Mouse (Mus musculus): ENCODE measurements around the gene Eva1b. TPM values are rescaled to one million over a fixed set of nuclear protein-coding genes. Genes with fewer than 3 reads are reported as not detected.

Eva1b gene
- polyA plus RNA-seq (2014; fragmentation: Nextera tagmentation; extraction: Ambion mirVana), result 33.1 and 36.0 TPM in 2 replicates

DNA sequence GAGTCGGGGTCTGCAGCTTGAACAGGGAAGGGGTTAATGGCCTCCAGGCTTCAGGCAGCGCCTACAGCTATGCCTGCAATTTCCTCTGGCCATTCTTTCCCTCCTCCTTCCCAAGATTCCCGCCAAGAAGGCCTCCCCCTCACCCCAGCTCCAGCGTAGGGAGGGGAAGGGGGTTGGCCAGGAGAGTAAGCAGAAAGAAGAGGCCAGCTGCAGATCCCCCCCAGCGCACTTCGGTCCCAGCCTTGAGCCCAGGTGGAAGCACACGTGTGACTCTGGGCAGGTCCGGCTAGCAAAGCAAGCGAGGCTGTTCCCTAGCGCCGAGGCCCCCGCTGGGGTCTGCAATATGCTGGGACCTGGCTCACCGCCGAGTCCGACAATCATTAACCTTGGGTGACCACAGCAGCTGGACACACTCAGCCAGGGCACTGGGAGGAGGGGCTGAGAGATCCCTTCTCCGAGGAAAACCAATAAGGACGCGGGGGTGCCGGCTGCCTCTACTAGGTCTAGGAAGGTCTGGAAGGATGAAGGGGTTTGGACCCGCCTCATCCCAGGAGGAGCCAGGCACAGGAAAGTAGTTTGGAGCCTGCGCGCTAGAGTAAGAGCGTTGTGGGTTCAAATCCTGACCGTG, at the start of gene Eva1b:
TSS of gene Eva1b (plus strand) at position 212 of the 628 bp plus-strand sequence.
- Histone ChIP-seq H3K36me3 (ENCODE audit: control insufficient read depth, insufficient read depth, low read length) (no peaks in the 10 kb centered on the region), H3K9me3 (ENCODE audit: control insufficient read depth, low read length) (no peaks in the 10 kb centered on the region), H3K27me3 (ENCODE audit: control insufficient read depth, insufficient read depth, low read length) (peaks cover 25% of the 10 kb centered on the region), H3K4me1 (replicated peaks; ENCODE audit: control insufficient read depth, insufficient read depth, low read length) (peaks cover 12% of the 10 kb centered on the region), H3K27ac (ENCODE audit: low read depth, low read length) (peak within 1 kb of the TSS; percentile 47; the same call in 1 of the 2 replicates), H3K9ac (ENCODE audit: low read depth, low read length) (peak within 1 kb of the TSS; percentile 44), H3K4me2 (replicated peaks; ENCODE audit: low read depth, low read length) (peak within 1 kb of the TSS; percentile 73), H3K4me3 (ENCODE audit: low read depth, low read length) (peak within 1 kb of the TSS; percentile 41)
- ATAC-seq (ENCODE audit: low FRiP score), result peak; percentile 48; the same call in 1 of the 2 replicates
- DNase-seq (ENCODE audit: low spot score), result peak; percentile 64
- WGBS, result 1% methylated on average over 23 of the region's 24 CpGs

DNA sequence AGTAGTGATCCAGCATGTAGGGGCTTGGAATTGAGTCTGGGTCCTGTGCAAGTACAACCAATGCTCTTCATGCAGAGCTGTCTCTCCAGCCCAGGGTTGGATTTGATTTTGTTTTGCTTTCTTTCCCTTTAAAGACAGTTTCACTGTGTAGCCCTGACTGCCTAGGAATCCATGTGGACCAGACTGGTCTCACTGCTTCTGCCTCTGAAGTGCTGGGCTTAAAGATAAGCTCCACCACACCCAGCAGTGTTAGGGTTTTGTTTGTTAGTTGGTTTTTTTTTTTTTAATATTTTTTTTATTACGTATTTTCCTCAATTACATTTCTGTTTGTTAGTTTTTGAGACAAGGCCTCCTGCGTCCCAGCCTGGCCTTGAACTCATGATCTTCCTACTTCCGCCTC, 48.2 kb upstream of the Eva1b start:
- Histone ChIP-seq H3K4me1 (replicated peaks; ENCODE audit: control insufficient read depth, insufficient read depth, low read length) (no peaks in the 10 kb centered on the region), H3K4me2 (replicated peaks; ENCODE audit: low read depth, low read length) (no peak overlapping the region), H3K9me3 (ENCODE audit: control insufficient read depth, low read length) (no peaks in the 10 kb centered on the region), H3K36me3 (ENCODE audit: control insufficient read depth, insufficient read depth, low read length) (no peaks in the 10 kb centered on the region), H3K4me3 (ENCODE audit: low read depth, low read length) (no peak overlapping the region), H3K27ac (ENCODE audit: low read depth, low read length) (no peak overlapping the region), H3K9ac (ENCODE audit: low read depth, low read length) (no peak overlapping the region), H3K27me3 (ENCODE audit: control insufficient read depth, insufficient read depth, low read length) (no peaks in the 10 kb centered on the region)
- ATAC-seq (ENCODE audit: low FRiP score) (no peak), DNase-seq (ENCODE audit: low spot score) (no peak)
- 90% methylated on average over 3 of the region's 3 CpGs for WGBS

DNA sequence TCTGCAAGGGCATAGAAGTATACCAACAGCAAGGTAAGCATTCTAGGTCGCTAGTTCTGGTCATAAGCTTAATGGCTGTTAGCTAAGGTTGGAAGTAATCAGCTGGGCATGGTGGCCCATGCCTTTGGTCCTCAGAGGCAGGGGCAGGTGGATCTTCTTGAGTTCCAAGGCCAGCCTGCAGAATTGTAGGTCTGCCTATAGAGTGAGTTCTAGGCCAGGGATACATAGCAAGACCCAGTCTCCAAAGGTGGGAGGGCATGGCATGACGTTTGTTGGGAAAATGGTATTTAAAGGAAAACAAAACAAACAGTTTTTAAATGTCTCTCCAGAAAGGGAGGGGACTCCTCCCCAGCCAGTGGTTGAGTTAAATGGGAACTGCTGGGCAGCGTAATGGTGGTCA, 46.8 kb upstream of the Eva1b start:
- 85% methylated on average over 3 of the region's 3 CpGs for WGBS
- Histone ChIP-seq H3K4me2 (replicated peaks; ENCODE audit: low read depth, low read length) (no peak overlapping the region), H3K36me3 (ENCODE audit: control insufficient read depth, insufficient read depth, low read length) (no peaks in the 10 kb centered on the region), H3K27ac (ENCODE audit: low read depth, low read length) (no peak overlapping the region), H3K4me1 (replicated peaks; ENCODE audit: control insufficient read depth, insufficient read depth, low read length) (peaks cover 4% of the 10 kb centered on the region; the same call in 1 of the 2 replicates), H3K27me3 (ENCODE audit: control insufficient read depth, insufficient read depth, low read length) (no peaks in the 10 kb centered on the region), H3K4me3 (ENCODE audit: low read depth, low read length) (no peak overlapping the region), H3K9ac (ENCODE audit: low read depth, low read length) (no peak overlapping the region), H3K9me3 (ENCODE audit: control insufficient read depth, low read length) (no peaks in the 10 kb centered on the region)
- no peak for ATAC-seq (ENCODE audit: low FRiP score)
- no peak for DNase-seq (ENCODE audit: low spot score)

DNA sequence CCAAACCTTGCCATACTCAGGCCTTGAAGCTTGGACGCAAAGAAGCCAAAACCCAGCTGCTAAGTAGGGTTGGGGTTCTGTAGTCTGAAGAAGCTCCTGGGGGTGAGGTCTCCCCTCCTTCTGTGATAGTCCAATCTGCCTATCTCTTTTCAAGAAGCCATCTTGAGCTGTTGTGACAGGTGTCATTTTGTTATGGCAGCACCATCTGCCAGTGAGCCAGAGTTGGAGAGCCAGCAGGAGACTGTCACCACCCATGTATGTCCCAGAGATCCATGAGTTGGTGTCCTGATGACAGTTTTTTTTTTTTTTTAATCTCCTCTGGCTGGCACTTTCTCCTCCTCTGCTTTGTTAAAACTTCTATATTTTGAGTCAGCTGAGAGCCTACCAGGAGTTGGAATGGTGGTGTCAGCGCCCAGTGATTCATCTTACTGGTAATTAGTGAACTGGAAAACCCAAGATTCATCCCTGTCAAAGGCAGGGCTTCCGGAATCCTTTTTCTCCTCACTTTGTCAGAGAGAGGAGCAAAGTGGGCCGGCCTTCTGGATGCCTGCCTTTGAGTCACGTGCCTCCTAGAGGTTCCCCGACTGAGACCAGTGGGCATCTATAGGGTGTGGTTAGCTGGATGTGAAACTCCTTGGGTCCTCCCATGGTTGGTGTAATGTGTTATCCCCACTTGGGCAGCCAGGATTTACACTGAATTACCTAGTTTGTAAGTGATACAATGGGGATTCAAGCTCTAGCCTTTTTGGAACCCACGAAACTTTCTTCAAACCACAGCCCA, 45.3 kb upstream of the Eva1b start:
- Histone ChIP-seq H3K9ac (ENCODE audit: low read depth, low read length) (no peak overlapping the region), H3K4me2 (replicated peaks; ENCODE audit: low read depth, low read length) (no peak overlapping the region), H3K27me3 (ENCODE audit: control insufficient read depth, insufficient read depth, low read length) (no peaks in the 10 kb centered on the region), H3K4me1 (replicated peaks; ENCODE audit: control insufficient read depth, insufficient read depth, low read length) (peaks cover 4% of the 10 kb centered on the region; the same call in 1 of the 2 replicates), H3K27ac (ENCODE audit: low read depth, low read length) (no peak overlapping the region), H3K4me3 (ENCODE audit: low read depth, low read length) (no peak overlapping the region), H3K9me3 (ENCODE audit: control insufficient read depth, low read length) (no peaks in the 10 kb centered on the region), H3K36me3 (ENCODE audit: control insufficient read depth, insufficient read depth, low read length) (no peaks in the 10 kb centered on the region)
- WGBS, result 43% methylated on average over 7 of the region's 7 CpGs
- ATAC-seq (ENCODE audit: low FRiP score), result no peak
- DNase-seq (ENCODE audit: low spot score), result peak; percentile 11

DNA sequence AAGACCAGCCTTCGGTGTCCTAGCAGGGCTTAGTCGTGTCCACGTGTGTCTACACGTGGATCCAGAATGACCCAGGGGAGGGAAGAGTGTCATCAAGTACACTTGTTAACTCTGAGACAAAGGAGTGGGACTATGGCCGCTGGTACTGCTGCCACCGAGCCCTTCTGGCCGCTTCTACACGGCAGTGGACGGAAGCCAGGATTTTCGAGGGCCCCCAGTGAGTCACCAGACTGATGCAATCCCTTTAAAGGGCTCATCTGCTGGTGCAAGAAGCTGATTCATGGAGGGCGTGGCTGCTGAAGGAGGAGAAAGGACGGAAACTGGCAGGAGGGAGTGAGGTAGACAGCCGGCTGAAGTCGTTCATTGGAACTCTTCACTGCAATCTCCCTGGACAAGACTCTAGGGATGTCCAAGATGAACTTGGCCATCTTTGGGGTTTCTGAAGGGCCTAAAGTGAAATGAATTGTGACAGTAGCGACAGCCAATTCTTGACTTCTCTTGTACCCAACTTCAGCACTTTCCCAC, 44.4 kb upstream of the Eva1b start:
- Histone ChIP-seq H3K27ac (ENCODE audit: low read depth, low read length) (peak overlapping the region; percentile 72), H3K4me1 (replicated peaks; ENCODE audit: control insufficient read depth, insufficient read depth, low read length) (peaks cover 4% of the 10 kb centered on the region; the same call in 1 of the 2 replicates), H3K27me3 (ENCODE audit: control insufficient read depth, insufficient read depth, low read length) (no peaks in the 10 kb centered on the region), H3K9ac (ENCODE audit: low read depth, low read length) (peak overlapping the region; percentile 46), H3K4me3 (ENCODE audit: low read depth, low read length) (peak overlapping the region; percentile 94), H3K4me2 (replicated peaks; ENCODE audit: low read depth, low read length) (peak overlapping the region; percentile 93), H3K9me3 (ENCODE audit: control insufficient read depth, low read length) (no peaks in the 10 kb centered on the region), H3K36me3 (ENCODE audit: control insufficient read depth, insufficient read depth, low read length) (no peaks in the 10 kb centered on the region)
- WGBS, result 4% methylated on average over 15 of the region's 15 CpGs
- DNase-seq (ENCODE audit: low spot score) (peak; percentile 69), ATAC-seq (ENCODE audit: low FRiP score) (peak; percentile 43)

DNA sequence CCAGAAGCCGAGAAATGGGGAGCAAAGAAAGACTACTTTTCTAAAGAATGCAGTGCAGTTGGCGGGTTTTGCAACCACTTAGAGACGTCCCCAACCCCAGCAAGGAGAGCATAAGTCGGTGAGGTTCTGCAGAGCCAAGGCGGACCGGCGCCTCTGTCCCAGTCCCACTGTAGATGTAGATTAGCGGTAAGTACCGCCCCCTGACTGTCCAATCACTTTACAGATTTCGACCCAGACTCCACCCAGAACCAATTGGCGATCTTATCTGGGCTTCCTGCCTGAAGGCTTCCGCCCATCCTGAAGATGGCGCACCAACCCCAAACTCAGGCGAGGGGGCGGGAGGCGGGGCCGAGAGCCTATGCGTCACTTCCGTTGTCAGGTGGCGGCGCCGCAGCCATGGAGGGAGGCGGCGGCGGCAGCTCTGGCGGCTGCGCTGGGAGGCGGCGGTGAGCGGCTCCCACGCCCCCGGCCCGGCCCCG, 43.9 kb upstream of the Eva1b start, which contains the start of gene Stk40:
TSS of gene Stk40 (plus strand) at position 368 of the 479 bp plus-strand sequence.
- peaks cover 4% of the 10 kb centered on the region; the same call in 1 of the 2 replicates for H3K4me1 ChIP-seq (replicated peaks; ENCODE audit: control insufficient read depth, insufficient read depth, low read length)
- peak; percentile 96 for ATAC-seq (ENCODE audit: low FRiP score)

DNA sequence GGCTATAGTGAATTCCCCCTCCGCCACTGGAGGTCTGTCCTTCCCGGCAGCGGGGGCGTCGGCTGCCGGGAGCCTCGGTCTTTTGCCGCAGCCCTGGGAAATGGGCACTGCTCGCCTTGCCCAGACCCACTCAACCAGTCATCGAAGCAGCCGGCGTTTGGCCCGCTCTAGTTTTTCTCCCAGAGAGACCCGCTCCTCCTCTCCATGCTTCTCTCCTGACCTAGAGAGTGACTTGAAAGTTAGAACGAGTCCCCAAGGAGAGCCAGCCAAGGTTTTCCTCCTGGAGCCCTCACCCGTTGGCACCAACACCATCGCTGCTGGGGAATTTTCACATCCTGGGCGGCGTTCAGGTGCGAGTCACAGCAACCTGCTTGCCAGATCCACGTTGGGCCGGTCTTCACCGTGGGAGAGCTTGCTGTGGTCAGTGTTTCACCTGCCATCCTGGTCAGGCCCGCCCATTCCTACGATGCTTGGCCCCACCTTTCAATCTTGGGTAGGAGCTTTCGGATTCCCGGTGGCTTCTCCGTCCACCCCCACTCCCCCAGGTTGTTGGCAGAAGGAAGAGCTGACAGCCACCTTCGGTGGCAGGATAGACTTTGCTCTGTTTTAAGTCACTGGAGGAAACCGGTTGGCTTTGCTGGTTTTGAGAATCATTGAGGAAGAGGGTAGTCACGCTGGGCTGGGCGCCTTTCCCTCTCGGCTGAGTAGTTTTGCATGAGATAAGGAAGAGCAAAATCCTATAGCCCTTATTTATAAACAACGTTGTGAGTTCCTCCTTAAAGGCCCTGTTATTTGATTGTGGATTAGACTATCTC, 43.1 kb upstream of the Eva1b start:
- no peaks in the 10 kb centered on the region for H3K27me3 ChIP-seq (ENCODE audit: control insufficient read depth, insufficient read depth, low read length)
- H3K36me3 ChIP-seq (ENCODE audit: control insufficient read depth, insufficient read depth, low read length), result no peaks in the 10 kb centered on the region
- no peak; the same call in none of the 2 replicates for ATAC-seq (ENCODE audit: low FRiP score)
- H3K4me1 ChIP-seq (replicated peaks; ENCODE audit: control insufficient read depth, insufficient read depth, low read length), result peaks cover 4% of the 10 kb centered on the region; the same call in 1 of the 2 replicates
- peak overlapping the region; percentile 94 for H3K4me3 ChIP-seq (ENCODE audit: low read depth, low read length)
- H3K4me2 ChIP-seq (replicated peaks; ENCODE audit: low read depth, low read length), result peak overlapping the region; percentile 93
- H3K9ac ChIP-seq (ENCODE audit: low read depth, low read length), result peak overlapping the region; percentile 87
- no peak for DNase-seq (ENCODE audit: low spot score)
- H3K9me3 ChIP-seq (ENCODE audit: control insufficient read depth, low read length), result no peaks in the 10 kb centered on the region
- 0 out of 2 replicates have a peak overlapping the region, but pooled peaks have one; percentile 30 for H3K27ac ChIP-seq (ENCODE audit: low read depth, low read length)
- WGBS, result 4% methylated on average over 26 of the region's 34 CpGs

More for the DNA sequence above, 43.9 kb upstream of the Eva1b start, which contains the start of gene Stk40:
- H3K4me3 ChIP-seq (ENCODE audit: low read depth, low read length), result peak within 1 kb of the TSS; percentile 94
- no peaks in the 10 kb centered on the region for H3K36me3 ChIP-seq (ENCODE audit: control insufficient read depth, insufficient read depth, low read length)
- peak within 1 kb of the TSS; percentile 93 for H3K4me2 ChIP-seq (replicated peaks; ENCODE audit: low read depth, low read length)
- 0% methylated on average over 31 of the region's 34 CpGs for WGBS
- H3K9ac ChIP-seq (ENCODE audit: low read depth, low read length), result peak within 1 kb of the TSS; percentile 87
- H3K27ac ChIP-seq (ENCODE audit: low read depth, low read length), result peak within 1 kb of the TSS; percentile 72
- peak; percentile 98 for DNase-seq (ENCODE audit: low spot score)
- no peaks in the 10 kb centered on the region for H3K9me3 ChIP-seq (ENCODE audit: control insufficient read depth, low read length)
- no peaks in the 10 kb centered on the region for H3K27me3 ChIP-seq (ENCODE audit: control insufficient read depth, insufficient read depth, low read length)
